ENCODE assay signal across 16 mouse cellular contexts in genomic region chr8:8576286-8576685, GRCm38 (mm10).
DNase-seq lines count a peak whose midpoint lies in the region; ATAC-seq and TF ChIP-seq lines count a peak whose summit lies in the region.
"Had no signal": no experiment of that assay in that cellular context is flagged by ENCODE, and none has a peak within 500 bp of the region (broad histone marks: within the 10 kb centered on the region; RNA-seq: fewer than 3 reads in every experiment).

No protein-coding gene starts in this region.

- no peak overlapping the region for H3K4me3 ChIP-seq in forebrain, embryonic 11.5 days (ENCODE audit: low read depth, low read length)
- H3K4me3 ChIP-seq in forebrain, embryonic 16.5 days (replicated peaks; ENCODE audit: low read length), result no peak overlapping the region
- no peak overlapping the region for H3K4me3 ChIP-seq in kidney, embryonic 16.5 days (ENCODE audit: low read length)
- no peak overlapping the region for H3K4me3 ChIP-seq in lung, postnatal 0 days (ENCODE audit: low read depth, low read length)
- H3K4me3 ChIP-seq in stomach, embryonic 16.5 days (replicated peaks; ENCODE audit: low read length), result no peak overlapping the region
- H3K4me3 ChIP-seq: heart, adult 2 months had no signal

- peak; percentile 35 for TF ChIP-seq CTCF in lung, postnatal 0 days (IDR thresholded peaks at IDR 0.05)

- no peak for ATAC-seq in forebrain, embryonic 11.5 days (replicated peaks; ENCODE audit: low FRiP score)
- ATAC-seq in forebrain, embryonic 16.5 days, result no peak
- peak; percentile 63; the same call in 1 of the 2 replicates for ATAC-seq in kidney, embryonic 16.5 days (ENCODE audit: low FRiP score, low TSS enrichment)
- ATAC-seq in lung, postnatal 0 days, result peak; percentile 93
- ATAC-seq in stomach, embryonic 16.5 days (ENCODE audit: insufficient read depth, low FRiP score), result peak; percentile 41; the same call in 1 of the 2 replicates
- ATAC-seq in cerebellum, adult (ENCODE audit: insufficient number of reproducible peaks, low FRiP score, low TSS enrichment), result no peak

- no peak overlapping the region for H3K27ac ChIP-seq in forebrain, embryonic 11.5 days (ENCODE audit: low read depth, low read length)
- no peak overlapping the region for H3K27ac ChIP-seq in forebrain, embryonic 16.5 days (ENCODE audit: low read length)
- no peak overlapping the region for H3K27ac ChIP-seq in kidney, embryonic 16.5 days (ENCODE audit: low read length)
- H3K27ac ChIP-seq in lung, postnatal 0 days (ENCODE audit: low read length), result peak overlapping the region; percentile 81
- no peak overlapping the region for H3K27ac ChIP-seq in stomach, embryonic 16.5 days (ENCODE audit: low read length)
- H3K27ac ChIP-seq: heart, adult 2 months; hindbrain, embryonic 14.5 days had no signal

- H3K9ac ChIP-seq in forebrain, embryonic 11.5 days (ENCODE audit: low read length), result no peak overlapping the region
- no peak overlapping the region for H3K9ac ChIP-seq in forebrain, embryonic 16.5 days (replicated peaks; ENCODE audit: low read depth, low read length)
- H3K9ac ChIP-seq in kidney, embryonic 16.5 days (replicated peaks; ENCODE audit: low read length), result no peak overlapping the region
- H3K9ac ChIP-seq in lung, postnatal 0 days (replicated peaks; ENCODE audit: low read depth), result no peak overlapping the region
- H3K9ac ChIP-seq in stomach, embryonic 16.5 days (ENCODE audit: low read length), result no peak overlapping the region
- H3K9ac ChIP-seq: hindbrain, embryonic 14.5 days had no signal

- no peak overlapping the region for H3K4me2 ChIP-seq in forebrain, embryonic 11.5 days (ENCODE audit: low read depth, low read length, severe bottlenecking)
- H3K4me2 ChIP-seq in forebrain, embryonic 16.5 days (ENCODE audit: low read length), result no peak overlapping the region
- H3K4me2 ChIP-seq in kidney, embryonic 16.5 days (replicated peaks; ENCODE audit: low read depth, low read length), result no peak overlapping the region
- peak overlapping the region; percentile 42 for H3K4me2 ChIP-seq in lung, postnatal 0 days (replicated peaks; ENCODE audit: low read depth, low read length)
- H3K4me2 ChIP-seq in stomach, embryonic 16.5 days (ENCODE audit: low read depth, low read length), result no peak overlapping the region
- H3K4me2 ChIP-seq: hindbrain, embryonic 14.5 days had no signal

- H3K9me3 ChIP-seq in forebrain, embryonic 11.5 days (ENCODE audit: control insufficient read depth, low read length), result no peaks in the 10 kb centered on the region
- no peaks in the 10 kb centered on the region for H3K9me3 ChIP-seq in forebrain, embryonic 16.5 days (ENCODE audit: control insufficient read depth, low read length)
- no peaks in the 10 kb centered on the region for H3K9me3 ChIP-seq in kidney, embryonic 16.5 days (ENCODE audit: low read length)
- H3K9me3 ChIP-seq in lung, postnatal 0 days (ENCODE audit: low read length), result no peaks in the 10 kb centered on the region
- H3K9me3 ChIP-seq in stomach, embryonic 16.5 days (replicated peaks; ENCODE audit: control insufficient read depth, low read length), result no peaks in the 10 kb centered on the region

- peaks cover 12% of the 10 kb centered on the region; the same call in 1 of the 2 replicates for H3K4me1 ChIP-seq in forebrain, embryonic 11.5 days (replicated peaks; ENCODE audit: control insufficient read depth, insufficient read depth, low read length)
- peaks cover 10% of the 10 kb centered on the region; the same call in 1 of the 2 replicates for H3K4me1 ChIP-seq in forebrain, embryonic 16.5 days (replicated peaks; ENCODE audit: control insufficient read depth, insufficient read depth, low read length)
- no peaks in the 10 kb centered on the region for H3K4me1 ChIP-seq in kidney, embryonic 16.5 days (ENCODE audit: insufficient read depth, low read length)
- H3K4me1 ChIP-seq in lung, postnatal 0 days (ENCODE audit: insufficient read depth, low read depth, low read length), result 0 out of 2 replicates have a peak, but pooled peaks cover 4% of the 10 kb centered on the region
- 0 out of 2 replicates have a peak, but pooled peaks cover 11% of the 10 kb centered on the region for H3K4me1 ChIP-seq in stomach, embryonic 16.5 days (ENCODE audit: control insufficient read depth, insufficient read depth, low read length)

- WGBS in forebrain, embryonic 11.5 days, result 56% methylated on average over 6 of the region's 6 CpGs
- 44% methylated on average over 6 of the region's 6 CpGs for WGBS in forebrain, embryonic 16.5 days
- 67% methylated on average over 6 of the region's 6 CpGs for WGBS in kidney, embryonic 16.5 days
- WGBS in lung, postnatal 0 days, result 24% methylated on average over 6 of the region's 6 CpGs
- 42% methylated on average over 6 of the region's 6 CpGs for WGBS in stomach, embryonic 16.5 days

- H3K36me3 ChIP-seq in forebrain, embryonic 11.5 days (ENCODE audit: control insufficient read depth, insufficient read depth, low read length), result no peaks in the 10 kb centered on the region
- H3K36me3 ChIP-seq in forebrain, embryonic 16.5 days (ENCODE audit: control insufficient read depth, insufficient read depth), result no peaks in the 10 kb centered on the region
- no peaks in the 10 kb centered on the region for H3K36me3 ChIP-seq in kidney, embryonic 16.5 days (ENCODE audit: insufficient read depth, low read length)
- no peaks in the 10 kb centered on the region for H3K36me3 ChIP-seq in lung, postnatal 0 days (ENCODE audit: insufficient read depth, low read length)
- no peaks in the 10 kb centered on the region for H3K36me3 ChIP-seq in stomach, embryonic 16.5 days (ENCODE audit: control insufficient read depth, insufficient read depth, low read length)

- peak; percentile 43 for DNase-seq in forebrain, embryonic 11.5 days (ENCODE audit: low spot score)
- no peak for DNase-seq in kidney, postnatal 14 days
- peak; percentile 89 for DNase-seq in lung, postnatal 0 days (ENCODE audit: low spot score)
- DNase-seq in cerebellum, postnatal 14 days, result no peak
- DNase-seq: cerebellum, postnatal 10 days; gastrocnemius, postnatal 14 days; heart, adult 2 months; kidney, adult 2 months; right cerebral cortex, adult 18-20 months; spleen, adult 18-20 months; thymus, postnatal 4 days had no signal

- TF ChIP-seq EP300 in lung, postnatal 0 days (IDR thresholded peaks at IDR 0.05), result no peak

- H3K27me3 ChIP-seq in forebrain, embryonic 11.5 days (ENCODE audit: control insufficient read depth, insufficient read depth, low read length), result 0 out of 2 replicates have a peak, but pooled peaks cover 2% of the 10 kb centered on the region
- no peaks in the 10 kb centered on the region for H3K27me3 ChIP-seq in forebrain, embryonic 16.5 days (replicated peaks; ENCODE audit: control insufficient read depth, insufficient read depth, low read length)
- H3K27me3 ChIP-seq in kidney, embryonic 16.5 days (ENCODE audit: insufficient read depth, low read length), result no peaks in the 10 kb centered on the region
- H3K27me3 ChIP-seq in lung, postnatal 0 days (replicated peaks; ENCODE audit: insufficient read depth, low read length), result no peaks in the 10 kb centered on the region
- no peaks in the 10 kb centered on the region; the same call in 1 of the 2 replicates for H3K27me3 ChIP-seq in stomach, embryonic 16.5 days (ENCODE audit: control insufficient read depth, insufficient read depth, low read length)

Comparison
In these comparisons a context has a peak if more than half of its experiments do, and no peak if none do; other contexts are left out.
1. ATAC-seq: peak in kidney, embryonic 16.5 days (single experiment), lung, postnatal 0 days (single experiment) and stomach, embryonic 16.5 days (single experiment); none in forebrain, embryonic 11.5 days (single experiment), forebrain, embryonic 16.5 days (single experiment) and cerebellum, adult (single experiment).
2. DNase-seq: peak in forebrain, embryonic 11.5 days (single experiment) and lung, postnatal 0 days (single experiment); none in kidney, postnatal 14 days (single experiment) and cerebellum, postnatal 14 days (0 of 2).